Mouse (Mus musculus): ENCODE data around the gene Tmprss5. TPM values are rescaled to one million over a fixed set of nuclear protein-coding genes. Genes with fewer than 3 reads are reported as not detected.

Tmprss5 gene
- total RNA-seq, 2 experiments from 2014 or later: 0.33 TPM; not detected in 1

DNA sequence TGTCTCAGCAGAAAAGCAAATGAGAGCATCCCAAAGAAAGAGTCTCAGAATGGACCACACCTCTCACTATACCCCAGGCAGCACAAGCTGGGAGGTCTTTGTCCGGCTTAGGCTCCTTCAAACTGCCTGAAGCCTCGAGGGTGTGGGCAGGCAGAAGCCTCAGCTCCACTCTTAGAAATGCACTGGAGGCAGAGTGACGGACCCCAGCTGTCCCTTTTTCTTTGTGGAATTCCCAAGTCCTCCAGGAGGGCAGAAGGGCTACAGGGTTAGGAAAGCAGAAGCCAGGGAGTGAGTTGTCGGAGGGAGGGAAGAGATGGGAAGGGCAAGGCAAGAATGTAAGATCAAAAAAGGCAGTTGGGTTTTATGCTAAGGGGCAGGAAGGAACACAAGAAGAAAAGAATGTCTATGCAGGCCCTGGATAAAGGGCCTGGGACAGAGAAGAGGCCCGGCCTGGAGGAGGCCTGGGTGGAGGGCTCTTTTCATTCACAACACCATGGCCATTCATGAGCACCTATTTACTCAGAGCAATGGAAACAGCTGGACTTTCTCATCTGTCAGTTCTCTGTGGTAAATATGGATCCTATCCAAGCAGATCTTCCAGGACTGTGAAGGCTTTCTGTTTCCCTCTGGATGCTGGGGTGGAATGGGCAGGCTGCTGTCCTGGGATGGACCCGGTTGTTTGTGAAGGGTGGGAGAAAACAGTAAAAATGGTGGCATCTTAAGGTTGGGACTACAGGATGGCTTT lies 29.6 kb downstream of the Tmprss5 start:
- intact Hi-C loops (cut with DNase I): no loop called here
- no peak for DNase-seq
- Histone ChIP-seq H3K27ac (no peak overlapping the region), H3K4me3 (no peak overlapping the region)
- TF ChIP-seq CTCF (IDR thresholded peaks at IDR 0.05): no peak

DNA sequence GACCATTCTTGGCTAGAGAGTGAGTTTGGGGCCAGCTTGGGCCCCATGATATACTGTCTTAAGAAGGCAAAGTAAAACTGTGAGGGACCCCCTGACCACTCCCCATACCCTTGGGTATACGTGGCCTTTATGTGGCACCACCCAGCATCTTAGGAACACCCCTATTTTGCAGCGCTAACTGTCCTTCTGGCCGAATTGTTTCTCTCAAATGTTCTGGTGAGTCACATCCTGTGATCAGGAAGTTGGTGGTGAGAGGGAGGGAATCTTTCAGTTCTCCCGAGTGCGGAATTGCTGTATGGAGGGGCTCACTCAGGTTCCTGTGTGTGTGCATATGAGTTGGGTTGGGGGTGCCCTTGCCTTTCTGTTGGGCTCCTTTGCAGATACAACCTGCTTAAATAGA lies 30.2 kb downstream of the Tmprss5 start:
- no peak for DNase-seq
- no peak for TF ChIP-seq CTCF (IDR thresholded peaks at IDR 0.05)
- intact Hi-C loops (cut with DNase I): no loop called here
- Histone ChIP-seq H3K4me3 (no peak overlapping the region), H3K27ac (no peak overlapping the region)

DNA sequence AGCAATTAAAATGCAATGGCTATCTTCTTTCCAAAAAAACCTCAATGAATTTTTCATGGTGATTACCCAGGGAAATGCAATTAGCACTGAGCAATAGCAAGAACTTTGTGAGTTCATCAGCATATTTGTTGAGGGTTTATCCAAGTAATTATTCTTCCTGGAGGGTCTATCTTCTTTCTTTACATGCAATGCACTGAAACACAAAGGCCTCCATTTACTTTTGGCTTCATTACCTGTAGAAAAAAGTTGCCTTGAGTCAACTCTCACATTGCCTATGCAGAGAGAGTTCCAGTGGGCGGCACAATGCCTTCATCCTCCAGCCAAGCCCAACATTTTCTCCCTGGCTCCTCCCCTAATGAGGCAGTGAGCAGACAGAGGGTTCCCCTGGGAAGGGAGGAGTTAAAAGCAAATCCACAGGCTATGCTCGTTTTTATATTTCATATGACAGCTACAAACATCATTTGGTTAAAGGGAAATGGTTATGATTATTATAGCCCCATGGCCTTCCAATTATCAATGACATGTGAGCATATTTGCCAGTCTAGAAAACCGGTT lies 37.3 kb downstream of the Tmprss5 start:
- no peak for TF ChIP-seq CTCF (IDR thresholded peaks at IDR 0.05)
- no peak overlapping the region for H3K4me3 ChIP-seq
- no peak for DNase-seq
- intact Hi-C loops (cut with DNase I): no loop called here
- H3K27ac ChIP-seq: no peak overlapping the region

GRCm38 (mm10) chr9:49119759-49120158 lies 38.7 kb downstream of the Tmprss5 start:
- Histone ChIP-seq H3K27ac (no peak overlapping the region), H3K4me3 (no peak overlapping the region)
- DNase-seq: no peak
- TF ChIP-seq CTCF (IDR thresholded peaks at IDR 0.05): no peak
- intact Hi-C loops (cut with DNase I): no loop called here

DNA sequence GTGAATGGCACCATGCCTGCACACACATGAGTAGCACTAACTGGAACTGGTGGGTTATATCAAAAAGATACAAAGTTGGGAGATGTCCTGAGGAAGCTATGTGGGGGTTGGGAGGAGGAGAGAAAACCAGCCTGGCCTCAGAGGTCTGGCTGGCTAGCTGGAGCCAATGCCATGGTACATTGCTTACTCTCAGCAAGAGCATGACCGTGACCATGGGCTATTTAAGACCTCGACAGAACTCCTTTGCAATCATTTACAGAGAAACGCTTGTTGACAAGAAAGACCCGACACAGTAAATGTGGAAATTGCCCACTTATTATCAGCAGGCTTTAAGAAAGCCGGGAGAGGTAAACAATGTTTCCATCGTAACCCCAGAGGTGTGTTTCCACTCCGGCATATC lies 44.6 kb downstream of the Tmprss5 start:
- H3K27ac ChIP-seq: no peak overlapping the region
- no peak for DNase-seq
- no peak overlapping the region for H3K4me3 ChIP-seq
- intact Hi-C loops (cut with DNase I): no loop called here
- TF ChIP-seq CTCF (IDR thresholded peaks at IDR 0.05): no peak

GRCm38 (mm10) chr9:49130514-49131010 lies 49.5 kb downstream of the Tmprss5 start:
- DNase-seq: no peak
- intact Hi-C loops (cut with DNase I): no loop called here
- H3K27ac ChIP-seq: no peak overlapping the region
- TF ChIP-seq CTCF (IDR thresholded peaks at IDR 0.05): no peak
- no peak overlapping the region for H3K4me3 ChIP-seq

DNA sequence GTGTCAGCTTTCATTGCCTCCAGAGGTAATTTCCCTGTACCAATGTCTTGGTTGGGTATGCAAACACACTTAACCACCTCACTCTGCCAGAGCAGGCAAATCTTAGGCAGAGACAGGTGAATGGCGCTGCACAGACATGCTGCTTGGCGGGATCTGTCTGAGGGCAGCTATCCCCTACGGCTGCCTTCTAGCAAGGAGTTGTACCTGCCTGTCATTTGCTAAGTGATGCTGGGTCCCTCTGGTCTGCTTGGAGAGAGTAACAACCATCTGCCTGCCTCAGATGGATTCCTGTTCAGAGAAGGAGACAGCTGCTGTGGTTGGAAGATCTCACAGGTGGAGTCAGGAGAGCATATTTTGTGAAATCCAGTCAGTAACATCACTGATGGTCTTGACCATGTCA lies 62.8 kb downstream of the Tmprss5 start:
- H3K27ac ChIP-seq: no peak overlapping the region
- no peak for DNase-seq
- intact Hi-C loops (cut with DNase I): no loop called here
- no peak overlapping the region for H3K4me3 ChIP-seq
- no peak for TF ChIP-seq CTCF (IDR thresholded peaks at IDR 0.05)

DNA sequence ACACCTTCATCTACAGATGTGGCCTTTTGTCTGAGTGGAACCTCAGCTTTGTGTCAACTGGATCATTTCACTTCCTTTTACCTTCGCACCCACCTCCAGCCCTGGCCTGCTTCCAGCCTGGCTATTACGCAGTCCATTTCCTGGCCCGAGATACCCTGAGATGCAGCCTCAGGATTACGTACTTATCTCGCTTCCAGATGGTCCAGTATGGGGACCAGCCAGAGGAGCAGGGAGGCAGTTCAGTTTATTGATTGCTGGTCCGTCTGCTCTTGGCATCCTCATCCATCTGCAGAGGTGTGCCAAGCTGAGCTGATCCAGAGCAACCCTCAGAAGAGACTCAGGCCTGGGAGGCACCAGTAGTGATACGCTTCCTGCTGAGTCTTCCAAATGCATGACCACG lies 64.7 kb downstream of the Tmprss5 start:
- DNase-seq: no peak
- TF ChIP-seq CTCF (IDR thresholded peaks at IDR 0.05): no peak
- no peak overlapping the region for H3K4me3 ChIP-seq
- no peak overlapping the region for H3K27ac ChIP-seq
- intact Hi-C loops (cut with DNase I): no loop called here

DNA sequence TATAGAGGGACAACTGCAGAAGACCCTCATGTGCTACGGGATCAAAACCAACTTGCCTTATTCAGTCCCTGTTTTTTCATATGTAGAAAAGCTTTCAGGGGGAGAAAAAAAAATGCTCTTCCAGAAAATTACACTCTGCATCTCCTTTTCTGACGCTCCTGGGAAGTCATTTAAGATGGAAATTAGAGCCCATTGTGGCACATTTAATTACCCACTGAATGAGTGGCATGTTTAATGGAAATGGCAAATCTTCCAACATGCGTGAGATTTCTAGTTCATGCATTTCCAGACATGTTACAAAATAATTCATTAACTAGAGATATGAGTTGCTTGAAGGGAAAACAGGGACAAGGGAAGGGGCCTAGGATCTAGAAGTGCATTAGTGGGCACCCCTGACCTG lies 66.0 kb downstream of the Tmprss5 start:
- TF ChIP-seq CTCF (IDR thresholded peaks at IDR 0.05): no peak
- no peak for DNase-seq

More for the DNA sequence above, 66.0 kb downstream of the Tmprss5 start:
- intact Hi-C loops (cut with DNase I): no loop called here
- Histone ChIP-seq H3K27ac (no peak overlapping the region), H3K4me3 (no peak overlapping the region)

Other genes with a start within 250 kb of the Tmprss5 start
- gene Zbtb16, start 245.0 kb upstream of the Tmprss5 start, total RNA-seq (2021): 100 to 1,000 TPM; 163 to 166 TPM
- gene Htr3a, start 170.2 kb upstream of the Tmprss5 start, total RNA-seq (2021): not detected
- not detected for gene Htr3b, start 116.3 kb upstream of the Tmprss5 start, total RNA-seq (2021)
- 10 to 100 TPM; 56.6 to 67.2 TPM for gene Usp28, start 95.9 kb upstream of the Tmprss5 start, total RNA-seq (2021)
- gene Zw10, start 25.6 kb upstream of the Tmprss5 start, total RNA-seq (2021): 1 to 10 TPM; 8.2 to 8.8 TPM
- gene Gm4894, start 169.3 kb downstream of the Tmprss5 start, total RNA-seq (2021): not detected

All from gastrocnemius, adult 2 months (tissue).